Mouse (Mus musculus) CH12.LX (cell line): ENCODE measurements around the gene Gna11. TPM values are rescaled to one million over a fixed set of nuclear protein-coding genes. Genes with fewer than 3 reads are reported as not detected.

Experiments used
- DNase-seq: peaks from one replicate; pipeline ENCODE4 v3.0.0-alpha.2; 2013; ENCODE audit errors: extremely low read depth
- H3K27ac ChIP-seq: 2 replicates; pipeline ENCODE4 v1.5.1; 2012; ENCODE audit warnings: low read depth, mild to moderate bottlenecking, control low read depth, moderate library complexity; ENCODE audit not compliant: insufficient read depth
- H3K27me3 ChIP-seq: replicated peaks from 2 replicates; pipeline ENCODE3; 2012; ENCODE audit warnings: inconsistent platforms
- H3K36me3 ChIP-seq, 2 experiments: replicated peaks in 1 of 2; 2 replicates each; pipeline versions ENCODE3 to v1.6.1; 2012; ENCODE audit warnings: inconsistent platforms in 1 of 2, low read length in 1 of 2, mild to moderate bottlenecking in 1 of 2, mixed read lengths in 1 of 2, moderate library complexity in 1 of 2; ENCODE audit not compliant: control insufficient read depth in 1 of 2, insufficient read depth in 1 of 2
- H3K4me1 ChIP-seq, 2 experiments: 2 replicates each; pipeline ENCODE4 v1.6.1; 2012; ENCODE audit warnings: inconsistent platforms in 1 of 2, moderate library complexity in 1 of 2; ENCODE audit not compliant: insufficient read depth in 2 of 2, control insufficient read depth in 1 of 2
- H3K4me2 ChIP-seq: 2 replicates; pipeline ENCODE4 v1.6.1; 2012; ENCODE audit warnings: low read depth, mild to moderate bottlenecking, control low read depth; ENCODE audit not compliant: poor library complexity, insufficient read depth, severe bottlenecking
- H3K4me3 ChIP-seq, 3 experiments: fragments of 150-350 bp in 1 of 3; sonication (generic) in 1 of 3; replicated peaks in 1 of 3; 2 replicates each; pipeline versions ENCODE3 to v1.5.1; 2011 to 2012; ENCODE audit warnings: low read depth in 2 of 3, low read length in 2 of 3, mild to moderate bottlenecking in 2 of 3, moderate library complexity in 2 of 3, control low read depth in 1 of 3, improper control_type of control experiment in 1 of 3, inconsistent platforms in 1 of 3, mixed read lengths in 1 of 3; ENCODE audit not compliant: poor library complexity in 1 of 3
- H3K79me2 ChIP-seq: replicated peaks from 2 replicates; pipeline ENCODE4 v1.6.1; 2012; ENCODE audit warnings: mild to moderate bottlenecking, moderate library complexity; ENCODE audit not compliant: control insufficient read depth, poor library complexity, insufficient read depth, severe bottlenecking; ENCODE audit errors: extremely low read depth
- H3K9ac ChIP-seq: 2 replicates; pipeline ENCODE4 v1.6.1; 2012; ENCODE audit warnings: low read depth, mild to moderate bottlenecking, control low read depth, moderate library complexity; ENCODE audit not compliant: insufficient read depth
- H3K9me3 ChIP-seq: replicated peaks from 2 replicates; pipeline ENCODE3; 2012; ENCODE audit warnings: low read length, inconsistent platforms, mixed read lengths
- CTCF ChIP-seq, 2 experiments: IDR thresholded peaks in 1 of 2; conservative IDR thresholded peaks in 1 of 2; 2 replicates each; pipeline ENCODE4 v1.5.1; 2011 to 2012; ENCODE audit warnings: low read depth in 2 of 2, low read length in 2 of 2, improper control_type of control experiment in 1 of 2, inconsistent platforms in 1 of 2, mild to moderate bottlenecking in 1 of 2, moderate library complexity in 1 of 2
- E2F4 ChIP-seq: IDR thresholded peaks from 2 replicates; pipeline ENCODE4 v1.6.1; 2011; ENCODE audit warnings: low read depth, low read length, improper control_type of control experiment; ENCODE audit not compliant: insufficient replicate concordance
- EP300 ChIP-seq: IDR thresholded peaks from 2 replicates; pipeline ENCODE4 v1.6.1; 2011; ENCODE audit warnings: low read length, improper control_type of control experiment
- MAFK ChIP-seq: IDR thresholded peaks from 2 replicates; pipeline ENCODE4 v1.6.1; 2011; ENCODE audit warnings: low read length, improper control_type of control experiment; ENCODE audit not compliant: insufficient replicate concordance
- MAX ChIP-seq: IDR thresholded peaks from 2 replicates; pipeline ENCODE4 v1.6.1; 2011; ENCODE audit warnings: low read length, improper control_type of control experiment
- MYC ChIP-seq: IDR thresholded peaks from 2 replicates; pipeline ENCODE4 v1.6.1; 2011; ENCODE audit warnings: low read depth, mild to moderate bottlenecking, improper control_type of control experiment, low read length
- NRF1 ChIP-seq: IDR thresholded peaks from 2 replicates; pipeline ENCODE4 v1.6.1; 2014; ENCODE audit warnings: low read depth, mild to moderate bottlenecking, inconsistent platforms, low read length, improper control_type of control experiment, moderate library complexity
- ZNF384 ChIP-seq: IDR thresholded peaks from 2 replicates; pipeline ENCODE4 v1.6.1; 2012; ENCODE audit warnings: low read depth, low read length, improper control_type of control experiment, inconsistent platforms
- dilution Hi-C: fragments of 300-500 bp; cut with MboI; formaldehyde crosslinking; loops from 2 replicates; pipeline ENCODE4 v1.14.3; 2020; ENCODE audit warnings: low sequenced_read_pairs; ENCODE audit not compliant: extremely low pct_unique_long_range_greater_than_20kb, extremely low pct_ligation_motif_present
- in situ Hi-C: fragments of 300-500 bp; cut with MboI; formaldehyde crosslinking; loops from 3 replicates; pipeline ENCODE4 v1.14.3; 2019; ENCODE audit warnings: low sequenced_read_pairs, low pct_ligation_motif_present, low pct_unique_long_range_greater_than_20kb, mixed read lengths
- polyA plus RNA-seq: library from polyadenylated mRNA; unstranded; fragments of >175 nt; gene quantifications from 2 replicates; pipeline ENCODE4 v1.2.1, GENCODE M21; 2012; ENCODE audit warnings: low read depth; ENCODE audit not compliant: insufficient read length
- total RNA-seq, 2 experiments: library from RNA; depleted of rRNA; stranded (reverse); fragments of 300-350 nt in 1 of 2; fragments of >200 nt in 1 of 2; gene quantifications; 2 replicates each; pipeline ENCODE4 v1.2.3; 2012 to 2014

The Gna11 gene
- total and polyA plus RNA-seq, 3 experiments, result 4.3 to 8.7 (median 7.2) TPM

DNA sequence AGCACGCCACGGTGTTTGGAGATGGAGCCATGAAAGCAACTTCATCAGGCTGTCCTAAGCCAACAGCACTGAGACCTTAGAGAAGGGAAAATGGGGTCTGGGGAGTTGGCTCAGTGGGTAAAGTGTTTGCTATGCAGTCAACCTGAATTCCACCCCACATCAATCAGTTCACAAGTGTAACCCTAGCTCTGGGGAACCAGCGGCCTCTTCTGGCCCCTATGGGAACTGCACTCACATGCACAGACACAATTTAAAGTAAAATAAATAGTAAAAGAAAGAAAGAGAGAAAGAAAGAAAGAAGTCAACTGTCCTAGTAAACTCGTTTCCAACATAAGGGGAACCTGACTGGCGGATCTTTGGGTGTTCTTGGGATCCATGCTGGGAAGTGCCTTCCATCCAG is 31.2 kb downstream of the Gna11 start:
- dilution Hi-C loops, result no loop called here
- H3K79me2 ChIP-seq, result no peaks in the 10 kb centered on the region
- H3K27ac ChIP-seq, result no peak overlapping the region
- H3K9ac ChIP-seq, result no peak overlapping the region
- H3K4me3 ChIP-seq, result no peak overlapping the region
- in situ Hi-C loops, result no loop called here
- H3K4me1 ChIP-seq, result peaks cover 17 to 25% of the 10 kb centered on the region in 2 experiments
- no peak for DNase-seq
- H3K36me3 ChIP-seq, result peaks cover 3 to 50% of the 10 kb centered on the region in 2 experiments
- TF ChIP-seq NRF1 (no peak), CTCF (conservative IDR thresholded peaks at IDR 0.05 in 1 of 2, IDR thresholded peaks at IDR 0.05 in 1 of 2; ENCODE audit: low read depth in 2 of 2, low read length in 2 of 2) (0 out of 4 replicates have a peak, but pooled peaks of 1 of the 2 experiments have one; percentile 18), E2F4 (no peak)
- TF ChIP-seq, all 38 proteins: peak for 1
- peaks cover 11% of the 10 kb centered on the region for H3K9me3 ChIP-seq
- H3K27me3 ChIP-seq, result no peaks in the 10 kb centered on the region
- H3K4me2 ChIP-seq, result no peak overlapping the region

DNA sequence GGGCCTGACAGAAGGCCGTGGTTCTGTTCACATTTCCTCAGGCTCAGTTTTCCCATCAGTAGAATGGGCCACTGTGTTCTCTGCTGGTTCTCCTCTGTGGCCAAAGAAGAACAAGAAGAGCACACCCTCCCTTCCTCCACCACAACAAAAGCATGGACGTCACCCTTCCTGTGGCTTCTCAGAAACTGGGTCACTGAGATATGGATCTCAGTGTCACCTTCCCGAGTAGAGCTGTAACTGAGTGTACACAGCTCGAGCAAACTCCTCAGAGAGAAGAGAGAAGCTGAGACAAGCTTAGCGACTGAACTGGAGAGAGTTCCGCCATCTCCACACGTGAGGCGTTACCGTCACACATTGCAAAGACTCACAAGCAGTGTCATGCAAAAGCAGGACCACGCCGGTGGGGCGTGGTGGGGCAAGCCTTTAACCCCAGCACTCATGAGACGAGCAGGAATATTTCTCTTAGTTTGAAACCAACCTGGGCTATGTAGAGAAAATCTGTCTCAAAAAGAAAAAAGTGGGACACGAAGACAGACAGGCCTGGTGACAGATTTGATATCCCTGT is 34.7 kb downstream of the Gna11 start:
- peaks cover 11 to 73% of the 10 kb centered on the region in 2 experiments for H3K36me3 ChIP-seq

DNA sequence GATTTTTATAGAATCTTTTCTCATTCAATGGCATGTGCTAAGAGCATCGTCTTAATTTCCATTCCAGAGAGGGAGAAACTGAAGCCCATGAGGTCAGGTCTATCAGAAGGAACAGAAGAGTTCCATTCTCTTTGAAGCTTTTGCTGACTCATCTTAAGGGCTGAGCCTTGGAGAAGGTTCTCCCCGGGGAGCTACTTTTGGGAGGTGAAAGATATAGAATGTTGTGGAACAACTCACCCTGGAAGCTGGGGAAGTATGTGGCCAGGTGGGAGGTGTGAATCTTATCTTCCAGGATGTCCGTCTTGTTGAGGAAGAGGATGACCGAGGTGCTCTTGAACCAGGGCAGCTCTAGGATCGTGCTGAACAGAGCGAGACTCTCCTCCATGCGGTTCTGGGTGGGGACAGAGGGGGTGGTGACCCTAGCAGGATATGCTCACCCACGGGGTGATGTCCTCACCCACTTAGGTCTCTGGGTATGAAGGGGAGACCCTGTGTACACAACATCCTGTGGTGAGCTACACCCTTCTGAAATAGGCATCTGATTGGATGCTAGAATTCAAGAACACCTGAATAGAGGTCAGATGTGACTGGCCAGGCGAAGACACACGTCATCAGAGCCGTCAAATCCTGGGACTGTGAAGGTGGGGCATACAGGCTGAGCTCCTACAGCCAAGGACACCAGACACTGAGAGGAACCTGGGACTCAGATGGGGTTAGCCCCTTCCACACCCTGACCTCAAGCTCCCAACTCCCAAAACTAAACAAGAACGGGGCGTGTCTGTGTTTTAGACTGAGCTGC is 37.1 kb downstream of the Gna11 start:
- Histone ChIP-seq H3K27me3 (no peaks in the 10 kb centered on the region), H3K9me3 (peaks cover 6% of the 10 kb centered on the region), H3K4me3 (no peak overlapping the region)
- TF ChIP-seq MAFK (0 out of 2 replicates have a peak, but pooled peaks have one; percentile 39), EP300 (no peak)
- TF ChIP-seq, all 38 proteins: peak for 1
- Histone ChIP-seq H3K27ac (no peak overlapping the region), H3K4me2 (no peak overlapping the region), H3K36me3 (peaks cover 8 to 60% of the 10 kb centered on the region in 2 experiments), H3K79me2 (no peaks in the 10 kb centered on the region), H3K4me1 (no peaks in the 10 kb centered on the region), H3K9ac (no peak overlapping the region)
- in situ Hi-C loops (no loop called here), dilution Hi-C loops (no loop called here)
- DNase-seq, result no peak

More for the DNA sequence above, 34.7 kb downstream of the Gna11 start:
- in situ Hi-C loops (no loop called here), dilution Hi-C loops (no loop called here)
- H3K4me2 ChIP-seq, result no peak overlapping the region
- H3K27ac ChIP-seq, result no peak overlapping the region
- H3K4me3 ChIP-seq, result no peak overlapping the region
- no peak overlapping the region for H3K9ac ChIP-seq
- no peak for DNase-seq
- no peak for TF ChIP-seq MYC
- TF ChIP-seq ZNF384, result no peak
- no peak for TF ChIP-seq MAX
- TF ChIP-seq, all 38 proteins: peak for 0
- Histone ChIP-seq H3K27me3 (no peaks in the 10 kb centered on the region), H3K79me2 (no peaks in the 10 kb centered on the region), H3K4me1 (no peaks in the 10 kb centered on the region), H3K9me3 (peaks cover 11% of the 10 kb centered on the region)
